Mouse (Mus musculus) forebrain, embryonic 15.5 days (tissue): ENCODE results near the gene Zbtb34. TPM values are rescaled to one million over a fixed set of nuclear protein-coding genes. Genes with fewer than 3 reads are reported as not detected.

Source experiments
- ATAC-seq: fragments of 200-750 bp; cut with Nextera tagmentation; replicated peaks from 2 replicates; pipeline ENCODE4 v1.8.0; 2017; ENCODE audit warnings: mild to moderate bottlenecking, moderate TSS enrichment, moderate library complexity
- H3K27ac ChIP-seq: fragments of 300-500 bp; sonication (generic); replicated peaks from 2 replicates; pipeline ENCODE4 v1.5.1; 2015; ENCODE audit warnings: mild to moderate bottlenecking, inconsistent platforms
- H3K27me3 ChIP-seq: fragments of 300-500 bp; sonication (generic); 2 replicates; pipeline ENCODE4 v1.6.1; 2015; ENCODE audit warnings: inconsistent platforms
- H3K36me3 ChIP-seq: fragments of 300-500 bp; sonication (generic); 2 replicates; pipeline ENCODE4 v1.6.1; 2015; ENCODE audit warnings: mild to moderate bottlenecking, inconsistent platforms
- H3K4me1 ChIP-seq: fragments of 300-500 bp; sonication (generic); 2 replicates; pipeline ENCODE4 v1.6.1; 2015; ENCODE audit warnings: inconsistent platforms
- H3K4me2 ChIP-seq: fragments of 300-500 bp; sonication (generic); replicated peaks from 2 replicates; pipeline ENCODE4 v1.6.1; 2015; ENCODE audit warnings: mild to moderate bottlenecking, inconsistent platforms
- H3K4me3 ChIP-seq: fragments of 300-500 bp; sonication (generic); 2 replicates; pipeline ENCODE4 v1.5.1; 2015; ENCODE audit warnings: mild to moderate bottlenecking, inconsistent platforms
- H3K9ac ChIP-seq: fragments of 300-500 bp; sonication (generic); replicated peaks from 2 replicates; pipeline ENCODE4 v1.6.1; 2015; ENCODE audit warnings: mild to moderate bottlenecking, inconsistent platforms
- H3K9me3 ChIP-seq: fragments of 300-500 bp; sonication (generic); 2 replicates; pipeline ENCODE4 v1.6.1; 2016; ENCODE audit warnings: inconsistent platforms
- WGBS: fragments of 180-500 bp; shearing (Covaris S2); methylation state at CpG from one replicate; pipeline ENCODE4 v1.1.7; 2015; ENCODE audit warnings: mixed read lengths; 5-methylcytosine and 5-hydroxymethylcytosine counted together
- polyA plus RNA-seq: library from polyadenylated mRNA; unstranded; fragments of >200 nt; fragmentation: Nextera tagmentation; extraction: Ambion mirVana; gene quantifications from 2 replicates; pipeline ENCODE4 v1.2.1, GENCODE M21; 2015

The Zbtb34 gene
- polyA plus RNA-seq = 7.1 and 8.5 TPM in 2 replicates

DNA sequence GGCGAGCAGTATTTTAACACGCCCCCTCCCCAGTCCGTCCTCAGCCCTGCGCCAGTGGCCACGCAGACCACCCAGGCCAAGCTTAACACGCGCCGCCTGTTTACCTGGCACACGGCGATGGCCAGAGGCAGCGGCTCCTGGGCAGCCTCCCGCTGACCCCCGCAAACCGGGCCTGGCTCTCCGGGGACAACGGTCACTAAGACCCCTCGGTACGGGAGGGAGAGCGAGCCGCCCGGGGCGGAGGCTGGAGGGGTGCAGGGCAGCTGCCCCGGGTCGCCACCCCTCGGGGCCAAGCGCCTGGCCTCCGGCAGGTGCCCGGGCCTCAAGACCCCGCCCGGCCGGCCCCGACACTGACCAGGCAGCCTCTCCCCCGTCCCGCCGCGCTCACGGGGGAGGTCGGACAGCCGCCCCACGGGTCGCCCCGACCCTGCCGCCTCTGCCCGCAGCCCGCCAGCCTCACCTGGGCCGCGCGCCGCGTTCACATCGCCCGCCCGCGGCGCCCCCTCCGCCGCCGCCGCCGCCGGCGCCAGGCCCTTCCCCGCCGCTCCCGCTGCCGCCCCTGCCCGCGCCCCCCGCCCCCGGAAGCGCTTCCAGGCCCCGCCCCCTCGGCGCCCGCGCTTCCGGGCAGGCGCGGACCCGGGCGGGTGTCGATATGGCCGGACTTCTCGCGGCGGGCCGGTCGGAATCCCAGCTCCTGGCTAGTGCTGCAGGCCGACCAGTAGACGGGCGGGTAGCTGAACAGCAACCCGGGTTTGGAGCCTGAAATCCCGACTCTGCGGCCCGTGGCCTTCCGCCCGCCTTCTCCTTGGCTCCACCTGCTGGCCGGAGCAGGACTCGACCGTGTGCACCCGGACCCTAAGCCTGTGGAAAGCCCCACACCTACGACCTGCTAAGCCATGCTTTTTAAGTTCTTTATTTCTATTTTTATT, at the start of gene Zbtb34:
Gene Zbtb34 (minus strand): TSS at position 554 of the 929 bp plus-strand sequence.
- peak within 1 kb of the TSS; percentile 83 for H3K4me3 ChIP-seq
- H3K36me3 ChIP-seq = no peaks in the 10 kb centered on the region
- WGBS = under 1% methylated on average over 89 of the region's 102 CpGs
- peak within 1 kb of the TSS; percentile 62 for H3K27ac ChIP-seq
- H3K27me3 ChIP-seq = no peaks in the 10 kb centered on the region
- peaks cover 38% of the 10 kb centered on the region for H3K4me1 ChIP-seq
- no peaks in the 10 kb centered on the region for H3K9me3 ChIP-seq
- H3K4me2 ChIP-seq = peak within 1 kb of the TSS; percentile 90
- ATAC-seq = peak; percentile 69
- H3K9ac ChIP-seq = peak within 1 kb of the TSS; percentile 88

DNA sequence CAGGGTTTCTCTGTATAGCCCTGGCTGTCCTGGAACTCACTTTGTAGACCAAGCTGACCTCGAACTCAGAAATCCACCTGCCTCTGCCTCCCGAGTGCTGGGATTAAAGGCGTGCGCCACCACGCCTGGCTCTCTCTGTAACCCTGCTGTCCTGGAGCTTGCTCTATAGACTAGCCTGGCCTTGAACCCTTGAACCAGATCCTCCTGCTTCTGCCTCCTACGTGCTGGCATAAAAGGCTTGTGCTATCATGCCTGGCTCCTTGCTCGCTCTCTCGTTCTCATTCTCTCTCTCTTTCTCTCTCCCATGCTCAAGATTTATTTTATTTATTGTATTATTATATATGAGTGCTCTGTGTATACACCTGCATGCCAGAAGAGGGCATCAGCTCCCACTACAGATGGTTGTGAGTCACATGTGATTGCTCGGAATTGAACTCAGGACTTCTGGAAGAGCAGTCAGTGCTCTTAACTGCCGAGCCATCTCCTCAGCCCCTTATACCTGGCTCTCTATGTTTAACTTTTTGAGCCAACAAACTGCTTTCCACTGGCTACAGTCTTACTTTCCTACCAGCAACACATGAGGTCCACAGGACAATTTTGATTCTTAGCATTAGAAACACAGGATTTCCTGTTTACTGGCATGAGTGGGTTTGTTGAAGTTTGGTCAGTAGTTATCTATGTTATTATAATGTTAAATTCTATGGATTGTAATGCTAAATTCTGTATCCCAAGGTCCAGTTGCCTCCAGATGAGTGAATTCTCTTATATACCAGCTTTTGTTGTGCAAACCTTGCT, 47.0 kb upstream of the Zbtb34 start:
- Histone ChIP-seq H3K27ac (no peak overlapping the region), H3K36me3 (no peaks in the 10 kb centered on the region), H3K4me1 (peaks cover 7% of the 10 kb centered on the region; the same call in 1 of the 2 replicates), H3K4me3 (no peak overlapping the region), H3K4me2 (no peak overlapping the region), H3K9ac (no peak overlapping the region), H3K27me3 (no peaks in the 10 kb centered on the region), H3K9me3 (no peaks in the 10 kb centered on the region)
- no peak for ATAC-seq
- WGBS = 90% methylated on average over 10 of the region's 10 CpGs

DNA sequence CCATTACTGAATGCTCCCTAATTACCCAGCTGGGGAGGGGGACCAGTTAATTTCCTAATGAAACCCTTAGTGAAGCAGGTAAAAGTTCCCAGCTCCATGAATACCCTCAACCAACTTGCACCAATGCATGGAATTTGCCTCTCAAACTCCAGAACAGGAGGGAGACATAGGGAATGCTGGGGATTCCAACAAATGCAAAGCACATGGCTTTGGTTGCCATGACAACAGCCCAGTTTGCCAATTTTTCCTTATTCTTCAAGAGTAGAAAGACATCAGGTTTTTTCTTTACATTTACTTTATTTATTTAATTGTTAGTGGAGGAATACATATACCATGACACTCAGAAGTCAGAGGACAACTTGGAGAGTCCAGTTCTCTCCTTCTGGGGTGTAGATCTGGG, 44.8 kb upstream of the Zbtb34 start:
- Histone ChIP-seq H3K27me3 (no peaks in the 10 kb centered on the region), H3K9me3 (no peaks in the 10 kb centered on the region), H3K4me2 (no peak overlapping the region), H3K4me3 (no peak overlapping the region), H3K9ac (no peak overlapping the region), H3K27ac (no peak overlapping the region), H3K4me1 (peaks cover 7% of the 10 kb centered on the region; the same call in 1 of the 2 replicates), H3K36me3 (no peaks in the 10 kb centered on the region)
- no peak for ATAC-seq

DNA sequence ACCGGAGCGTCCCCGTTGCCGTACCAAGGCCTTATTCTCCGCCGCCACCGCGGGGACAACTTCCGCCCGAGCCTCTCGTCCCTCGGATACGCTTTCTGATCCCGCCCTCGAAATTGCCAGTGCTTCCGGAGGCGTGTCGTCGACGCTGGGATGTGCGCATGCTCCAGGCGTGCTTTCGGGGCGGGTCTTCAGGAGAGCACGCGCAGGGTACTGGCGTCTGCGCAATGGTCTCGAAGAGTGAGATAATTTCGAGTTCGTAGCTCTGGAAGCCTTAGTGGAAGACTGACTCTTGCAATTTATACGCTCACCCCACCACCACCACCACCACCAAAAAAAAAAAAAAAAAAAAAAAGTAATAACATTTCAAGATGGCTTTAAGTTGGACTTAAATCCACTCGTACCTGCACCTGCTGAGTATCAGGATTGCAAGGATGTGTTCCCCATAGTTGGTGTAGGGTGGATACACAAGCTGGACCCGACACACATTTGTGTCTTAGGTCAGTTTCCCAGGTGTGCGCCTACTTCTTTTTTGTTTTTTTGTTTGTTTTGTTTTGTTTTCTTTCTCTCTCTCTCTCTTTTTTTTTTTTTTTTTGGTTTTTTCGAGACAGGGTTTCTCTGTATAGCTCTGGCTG, 37.5 kb upstream of the Zbtb34 start, which contains the start of gene Zbtb43:
Gene Zbtb43 (minus strand): TSS at position 94 of the 632 bp plus-strand sequence.
- H3K4me1 ChIP-seq = peaks cover 29% of the 10 kb centered on the region
- peak; percentile 97 for ATAC-seq
- peak within 1 kb of the TSS; percentile 98 for H3K4me3 ChIP-seq
- H3K27ac ChIP-seq = peak within 1 kb of the TSS; percentile 64
- peak within 1 kb of the TSS; percentile 93 for H3K9ac ChIP-seq
- 5% methylated on average over 36 of the region's 36 CpGs for WGBS
- H3K27me3 ChIP-seq = no peaks in the 10 kb centered on the region
- H3K4me2 ChIP-seq = peak within 1 kb of the TSS; percentile 79
- H3K36me3 ChIP-seq = 0 out of 2 replicates have a peak, but pooled peaks cover 3% of the 10 kb centered on the region
- no peaks in the 10 kb centered on the region for H3K9me3 ChIP-seq

DNA sequence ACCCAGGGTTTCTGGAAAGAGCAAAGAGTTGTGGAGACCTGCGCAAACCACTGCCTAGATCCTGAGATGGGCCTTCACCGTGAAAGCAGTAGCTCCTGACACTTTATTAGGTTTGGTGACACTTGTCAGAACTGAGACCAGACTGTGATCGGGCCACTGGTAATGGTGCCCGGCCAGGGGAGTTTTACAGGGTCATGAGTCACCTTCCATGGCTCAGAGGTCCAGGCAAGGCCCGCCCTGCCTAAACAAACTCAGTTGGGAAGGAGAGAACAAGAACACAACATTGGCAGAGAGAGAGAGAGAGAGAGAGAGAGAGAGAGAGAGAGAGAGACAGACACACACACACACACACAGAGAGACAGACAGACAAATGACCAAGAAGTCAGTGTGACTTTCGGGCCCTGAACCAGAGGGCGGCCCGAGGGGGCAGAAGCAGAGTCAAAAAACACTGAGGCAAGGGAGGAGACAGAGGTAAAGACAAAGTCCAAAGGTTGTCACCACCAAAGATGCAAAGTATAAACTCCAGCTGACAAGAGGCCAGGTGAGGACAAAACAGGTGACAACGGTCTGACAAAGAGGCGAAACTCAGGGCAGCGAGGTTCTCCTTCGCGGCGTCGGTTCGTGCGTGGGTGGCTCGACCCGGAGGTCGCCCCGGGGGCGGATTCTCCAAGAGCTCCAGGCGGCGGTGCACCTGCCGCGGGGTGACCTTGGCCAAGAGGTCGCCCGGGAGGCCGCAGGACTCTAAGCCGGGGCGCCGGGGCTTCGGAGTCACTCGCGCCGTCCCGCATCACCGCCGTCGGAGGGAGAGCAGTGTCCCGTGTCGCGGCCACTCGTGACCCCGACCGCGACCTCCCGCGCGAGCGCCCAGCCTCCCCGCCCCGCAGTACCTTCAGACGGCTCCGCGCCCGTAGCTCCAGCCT, 36.7 kb upstream of the Zbtb34 start:
- ATAC-seq = 0 out of 2 replicates have a peak, but pooled peaks have one; percentile 1
- 0 out of 2 replicates have a peak, but pooled peaks cover 3% of the 10 kb centered on the region for H3K36me3 ChIP-seq
- peak overlapping the region; percentile 79 for H3K4me2 ChIP-seq
- no peaks in the 10 kb centered on the region for H3K27me3 ChIP-seq
- WGBS = 7% methylated on average over 50 of the region's 57 CpGs
- H3K9ac ChIP-seq = peak overlapping the region; percentile 93
- H3K9me3 ChIP-seq = no peaks in the 10 kb centered on the region
- peaks cover 29% of the 10 kb centered on the region for H3K4me1 ChIP-seq
- peak overlapping the region; percentile 98 for H3K4me3 ChIP-seq
- peak overlapping the region; percentile 64 for H3K27ac ChIP-seq

DNA sequence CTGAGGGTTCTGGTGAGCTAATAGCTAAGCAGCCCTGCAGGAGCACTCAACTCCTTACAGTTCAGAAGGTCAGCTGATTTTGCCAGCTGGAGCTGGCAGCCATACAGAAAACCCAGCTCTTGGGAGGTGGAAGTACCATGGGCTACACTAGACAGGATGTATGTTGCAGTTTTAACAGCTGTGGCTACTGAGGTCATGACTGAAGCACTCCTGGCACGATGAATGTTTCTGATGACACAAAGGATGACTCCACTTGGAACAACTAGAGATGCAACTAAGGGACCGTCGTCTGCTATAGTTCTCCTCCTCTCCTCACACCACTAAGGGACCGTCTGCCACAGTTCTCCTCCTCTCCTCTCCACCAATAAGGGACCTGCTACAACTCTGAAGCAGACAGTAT, 34.8 kb upstream of the Zbtb34 start:
- no peak overlapping the region for H3K9ac ChIP-seq
- no peak overlapping the region for H3K4me3 ChIP-seq
- H3K27ac ChIP-seq = no peak overlapping the region
- no peak overlapping the region for H3K4me2 ChIP-seq
- ATAC-seq = no peak
- H3K27me3 ChIP-seq = no peaks in the 10 kb centered on the region
- peaks cover 15% of the 10 kb centered on the region for H3K36me3 ChIP-seq
- WGBS = 72% methylated on average over 4 of the region's 4 CpGs
- peaks cover 29% of the 10 kb centered on the region for H3K4me1 ChIP-seq
- H3K9me3 ChIP-seq = no peaks in the 10 kb centered on the region

DNA sequence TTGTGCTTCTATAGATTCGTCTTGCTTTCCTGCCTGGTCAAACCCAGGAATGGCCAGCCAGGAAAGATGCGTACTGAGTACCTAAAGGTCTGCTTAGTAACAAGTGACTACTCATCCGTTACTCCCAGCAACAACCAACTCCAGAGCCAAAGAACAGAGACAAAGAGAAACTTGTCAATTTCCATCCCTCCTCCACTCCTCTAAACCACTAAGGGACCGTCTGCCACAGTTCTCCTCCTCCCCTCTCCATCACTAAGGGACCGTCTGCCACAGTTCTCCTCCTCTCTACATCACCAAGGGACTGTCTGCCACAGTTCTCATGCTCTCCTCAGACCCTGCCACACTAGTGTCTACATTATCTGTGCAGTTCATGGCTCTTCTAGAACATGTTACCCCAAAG, 34.1 kb upstream of the Zbtb34 start:
- no peak overlapping the region for H3K27ac ChIP-seq
- WGBS = 61% methylated on average over 5 of the region's 5 CpGs
- H3K9ac ChIP-seq = no peak overlapping the region
- no peaks in the 10 kb centered on the region for H3K27me3 ChIP-seq
- H3K9me3 ChIP-seq = no peaks in the 10 kb centered on the region
- peaks cover 15% of the 10 kb centered on the region for H3K36me3 ChIP-seq
- peaks cover 29% of the 10 kb centered on the region for H3K4me1 ChIP-seq
- no peak for ATAC-seq
- H3K4me2 ChIP-seq = no peak overlapping the region
- no peak overlapping the region for H3K4me3 ChIP-seq

DNA sequence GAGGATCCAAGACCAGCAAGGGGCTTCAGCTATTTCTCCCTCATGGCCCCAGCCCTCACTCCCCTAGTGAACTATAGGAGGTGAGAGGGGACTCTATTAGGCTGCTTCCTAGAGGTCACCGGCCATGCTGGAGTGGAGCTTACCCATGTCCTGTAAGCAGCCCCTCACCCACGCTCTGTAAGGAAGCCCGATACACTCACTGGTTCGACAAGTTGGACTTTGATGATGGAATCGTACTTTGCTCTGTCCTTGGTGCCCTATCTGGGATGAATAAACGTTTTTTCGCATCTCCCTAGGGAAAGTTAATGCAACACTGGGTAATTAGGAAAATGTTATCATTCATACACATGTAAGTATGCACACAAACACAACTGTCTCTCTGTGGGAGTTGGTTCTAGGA, 30.9 kb upstream of the Zbtb34 start:
- 90% methylated on average over 7 of the region's 7 CpGs for WGBS
- H3K27me3 ChIP-seq = no peaks in the 10 kb centered on the region
- peaks cover 20% of the 10 kb centered on the region for H3K4me1 ChIP-seq
- no peak overlapping the region for H3K27ac ChIP-seq
- no peak overlapping the region for H3K4me3 ChIP-seq
- H3K9me3 ChIP-seq = no peaks in the 10 kb centered on the region
- no peak for ATAC-seq
- H3K36me3 ChIP-seq = peaks cover 19% of the 10 kb centered on the region
- H3K9ac ChIP-seq = no peak overlapping the region
- H3K4me2 ChIP-seq = no peak overlapping the region

DNA sequence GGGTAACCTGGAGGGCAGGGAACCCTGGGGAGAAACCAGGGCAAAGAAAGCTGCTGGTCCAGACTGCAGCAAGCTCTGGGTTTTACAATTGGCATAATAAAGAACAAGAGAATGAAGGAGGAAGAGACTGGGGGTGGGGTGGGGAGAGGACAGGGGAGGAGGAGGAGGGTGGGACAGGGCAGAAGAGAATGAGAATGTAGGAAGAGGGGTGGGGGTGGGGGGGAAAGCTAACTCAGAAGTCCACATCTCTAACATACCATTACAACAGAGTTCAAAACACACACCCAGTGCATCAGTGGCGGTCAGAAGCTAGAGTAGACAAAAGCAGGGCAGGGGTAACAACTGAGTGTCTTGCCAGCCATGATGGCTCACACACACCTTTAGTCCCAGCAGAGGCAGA, 29.9 kb upstream of the Zbtb34 start:
- H3K27ac ChIP-seq = no peak overlapping the region
- 100% methylated on average over 1 of the region's 1 CpGs for WGBS
- peaks cover 14% of the 10 kb centered on the region for H3K4me1 ChIP-seq
- peaks cover 25% of the 10 kb centered on the region for H3K36me3 ChIP-seq
- H3K9me3 ChIP-seq = no peaks in the 10 kb centered on the region
- no peak for ATAC-seq
- no peaks in the 10 kb centered on the region for H3K27me3 ChIP-seq
- H3K9ac ChIP-seq = no peak overlapping the region
- no peak overlapping the region for H3K4me2 ChIP-seq
- H3K4me3 ChIP-seq = no peak overlapping the region

DNA sequence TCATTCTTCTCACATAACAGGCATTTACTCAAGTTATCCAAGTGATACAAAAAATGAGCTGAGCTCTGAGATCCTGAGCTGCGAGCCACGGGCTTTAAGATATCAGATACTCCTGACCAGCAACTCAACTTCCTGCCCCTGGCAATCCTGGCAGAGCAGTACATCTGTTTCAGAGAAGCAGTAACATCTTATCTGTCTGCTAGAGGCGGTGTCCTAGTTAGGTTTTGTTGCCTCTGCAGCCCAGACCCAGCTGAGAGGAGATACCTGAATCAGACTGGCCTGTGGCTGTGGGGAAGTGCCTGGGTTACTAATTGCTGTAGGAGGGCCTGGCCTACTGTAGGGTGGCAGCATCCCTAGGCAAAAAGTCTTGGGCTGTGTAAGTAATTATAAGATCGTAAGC, 28.5 kb upstream of the Zbtb34 start:
- Histone ChIP-seq H3K9me3 (no peaks in the 10 kb centered on the region), H3K27me3 (no peaks in the 10 kb centered on the region), H3K9ac (no peak overlapping the region), H3K4me3 (no peak overlapping the region), H3K36me3 (peaks cover 29% of the 10 kb centered on the region), H3K4me2 (no peak overlapping the region), H3K4me1 (no peaks in the 10 kb centered on the region), H3K27ac (no peak overlapping the region)
- ATAC-seq = no peak
- 95% methylated on average over 4 of the region's 4 CpGs for WGBS

DNA sequence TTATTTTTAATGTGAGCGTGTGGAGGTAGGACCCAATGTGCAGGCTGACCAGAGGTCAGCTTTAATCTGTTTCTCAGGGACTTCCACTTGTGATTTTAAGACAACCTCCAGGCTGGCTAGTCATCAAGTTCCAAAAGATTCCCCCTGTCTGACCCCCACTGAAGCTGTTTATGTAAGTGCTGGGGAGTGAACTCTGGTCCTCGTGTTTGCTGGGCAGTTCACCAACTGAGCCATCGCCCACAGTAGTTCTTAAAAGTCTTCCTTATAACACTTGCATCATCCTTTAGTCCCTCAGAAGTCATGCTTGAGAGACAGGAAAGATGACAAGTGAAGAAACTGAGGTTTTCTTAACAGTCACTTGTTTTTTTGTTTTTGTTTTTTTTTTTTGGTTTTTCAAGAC, 25.6 kb upstream of the Zbtb34 start:
- no peaks in the 10 kb centered on the region for H3K27me3 ChIP-seq
- no peak overlapping the region for H3K9ac ChIP-seq
- 84% methylated on average over 3 of the region's 3 CpGs for WGBS
- no peak overlapping the region for H3K27ac ChIP-seq
- H3K4me3 ChIP-seq = no peak overlapping the region
- H3K9me3 ChIP-seq = no peaks in the 10 kb centered on the region
- H3K36me3 ChIP-seq = peaks cover 42% of the 10 kb centered on the region
- no peak for ATAC-seq
- H3K4me1 ChIP-seq = peaks cover 4% of the 10 kb centered on the region; the same call in 1 of the 2 replicates
- no peak overlapping the region for H3K4me2 ChIP-seq
